Mouse (Mus musculus): Measurements from ENCODE around the gene Bnipl. TPM values are rescaled to one million over a fixed set of nuclear protein-coding genes. Genes with fewer than 3 reads are reported as not detected.

Bnipl gene
- polyA plus RNA-seq, 1 experiment from 2014 or later: not detected

GRCm38 (mm10) chr3:95247660-95248336 lies 3.2 kb downstream of the Bnipl start:
- peaks cover 12% of the 10 kb centered on the region for H3K36me3 ChIP-seq (ENCODE audit: poor library complexity, severe bottlenecking)
- no peak overlapping the region for H3K27ac ChIP-seq
- no peak overlapping the region for H3K4me2 ChIP-seq
- H3K4me3 ChIP-seq: no peak overlapping the region
- H3K9ac ChIP-seq: no peak overlapping the region
- H3K27me3 ChIP-seq: no peaks in the 10 kb centered on the region
- no peaks in the 10 kb centered on the region for H3K9me3 ChIP-seq (replicated peaks)
- no peaks in the 10 kb centered on the region for H3K4me1 ChIP-seq
- no peak for ATAC-seq
- WGBS: 86% methylated on average over 1 of the region's 1 CpGs

- WGBS: 85% methylated on average over 5 of the region's 5 CpGs
- H3K9me3 ChIP-seq (replicated peaks): no peaks in the 10 kb centered on the region
- no peak overlapping the region for H3K9ac ChIP-seq
- H3K4me3 ChIP-seq: no peak overlapping the region
- H3K27ac ChIP-seq: no peak overlapping the region
- H3K4me2 ChIP-seq: no peak overlapping the region
- H3K27me3 ChIP-seq: no peaks in the 10 kb centered on the region
- H3K36me3 ChIP-seq (ENCODE audit: poor library complexity, severe bottlenecking): peaks cover 10% of the 10 kb centered on the region
- ATAC-seq: no peak
- H3K4me1 ChIP-seq: no peaks in the 10 kb centered on the region
These were observed 4.3 kb downstream of the Bnipl start for GRCm38 (mm10) chr3:95246465-95247231.

- H3K4me2 ChIP-seq: no peak overlapping the region
- H3K27me3 ChIP-seq: no peaks in the 10 kb centered on the region
- H3K4me1 ChIP-seq: no peaks in the 10 kb centered on the region
- H3K4me3 ChIP-seq: no peak overlapping the region
- H3K36me3 ChIP-seq (ENCODE audit: poor library complexity, severe bottlenecking): peaks cover 20% of the 10 kb centered on the region
- no peak overlapping the region for H3K27ac ChIP-seq
- no peak for ATAC-seq
- no peak overlapping the region for H3K9ac ChIP-seq
- 79% methylated on average over 2 of the region's 2 CpGs for WGBS
- H3K9me3 ChIP-seq (replicated peaks): no peaks in the 10 kb centered on the region
These were observed 7.9 kb downstream of the Bnipl start for GRCm38 (mm10) chr3:95243086-95243485.

GRCm38 (mm10) chr3:95241498-95241897 lies 9.5 kb downstream of the Bnipl start, which contains the start of gene Gm128:
Gene Gm128, minus strand, starts transcription at chr3:95241598.
- Histone ChIP-seq H3K9ac (no peak within 1 kb of the TSS), H3K4me3 (no peak within 1 kb of the TSS), H3K27ac (no peak within 1 kb of the TSS), H3K4me1 (no peaks in the 10 kb centered on the region), H3K27me3 (no peaks in the 10 kb centered on the region), H3K36me3 (ENCODE audit: poor library complexity, severe bottlenecking) (peaks cover 36% of the 10 kb centered on the region), H3K9me3 (replicated peaks) (no peaks in the 10 kb centered on the region), H3K4me2 (no peak within 1 kb of the TSS)
- no peak for ATAC-seq
- 79% methylated on average over 7 of the region's 7 CpGs for WGBS

GRCm38 (mm10) chr3:95240900-95241299 lies 10.1 kb downstream of the Bnipl start:
- no peak for ATAC-seq
- 39% methylated on average over 17 of the region's 17 CpGs for WGBS
- no peak overlapping the region for H3K9ac ChIP-seq

GRCm38 (mm10) chr3:95239971-95240370 lies 11.0 kb downstream of the Bnipl start:
- Histone ChIP-seq H3K4me1 (peaks cover 3% of the 10 kb centered on the region; the same call in 1 of the 2 replicates), H3K9ac (no peak overlapping the region), H3K9me3 (replicated peaks) (no peaks in the 10 kb centered on the region), H3K27me3 (no peaks in the 10 kb centered on the region), H3K27ac (no peak overlapping the region; the same call in 1 of the 2 replicates), H3K4me2 (no peak overlapping the region), H3K36me3 (ENCODE audit: poor library complexity, severe bottlenecking) (peaks cover 44% of the 10 kb centered on the region), H3K4me3 (no peak overlapping the region)
- 89% methylated on average over 12 of the region's 12 CpGs for whole genome bisulfite sequencing
- ATAC-seq: no peak

More at GRCm38 (mm10) chr3:95240900-95241299, 10.1 kb downstream of the Bnipl start:
- H3K4me1 ChIP-seq: no peaks in the 10 kb centered on the region
- peaks cover 42% of the 10 kb centered on the region for H3K36me3 ChIP-seq (ENCODE audit: poor library complexity, severe bottlenecking)
- H3K4me2 ChIP-seq: no peak overlapping the region
- H3K27me3 ChIP-seq: no peaks in the 10 kb centered on the region
- no peaks in the 10 kb centered on the region for H3K9me3 ChIP-seq (replicated peaks)
- no peak overlapping the region for H3K4me3 ChIP-seq
- no peak overlapping the region for H3K27ac ChIP-seq

GRCm38 (mm10) chr3:95239022-95239421 lies 12.0 kb downstream of the Bnipl start:
- Histone ChIP-seq H3K27ac (no peak overlapping the region), H3K9me3 (replicated peaks) (no peaks in the 10 kb centered on the region), H3K4me3 (no peak overlapping the region), H3K4me1 (peaks cover 3% of the 10 kb centered on the region; the same call in 1 of the 2 replicates), H3K27me3 (no peaks in the 10 kb centered on the region), H3K36me3 (ENCODE audit: poor library complexity, severe bottlenecking) (peaks cover 51% of the 10 kb centered on the region), H3K9ac (no peak overlapping the region), H3K4me2 (no peak overlapping the region)
- no peak for ATAC-seq
- 93% methylated on average over 6 of the region's 6 CpGs for WGBS

- no peak overlapping the region for H3K4me3 ChIP-seq
- peaks cover 65% of the 10 kb centered on the region for H3K36me3 ChIP-seq (ENCODE audit: poor library complexity, severe bottlenecking)
- H3K9me3 ChIP-seq (replicated peaks): no peaks in the 10 kb centered on the region
These were observed 13.4 kb downstream of the Bnipl start for GRCm38 (mm10) chr3:95237541-95238099.

GRCm38 (mm10) chr3:95235386-95236301 lies 15.3 kb downstream of the Bnipl start:
- Histone ChIP-seq H3K27ac (no peak overlapping the region), H3K4me3 (no peak overlapping the region), H3K9me3 (replicated peaks) (no peaks in the 10 kb centered on the region), H3K36me3 (ENCODE audit: poor library complexity, severe bottlenecking) (peaks cover 75% of the 10 kb centered on the region), H3K4me2 (no peak overlapping the region), H3K9ac (no peak overlapping the region), H3K27me3 (no peaks in the 10 kb centered on the region), H3K4me1 (peaks cover 19% of the 10 kb centered on the region)
- 61% methylated on average over 23 of the region's 23 CpGs for WGBS
- ATAC-seq: no peak

More at GRCm38 (mm10) chr3:95237541-95238099, 13.4 kb downstream of the Bnipl start:
- H3K9ac ChIP-seq: no peak overlapping the region
- peaks cover 3% of the 10 kb centered on the region; the same call in 1 of the 2 replicates for H3K4me1 ChIP-seq
- ATAC-seq: no peak
- H3K27me3 ChIP-seq: no peaks in the 10 kb centered on the region
- WGBS: 92% methylated on average over 8 of the region's 8 CpGs
- H3K4me2 ChIP-seq: no peak overlapping the region
- H3K27ac ChIP-seq: no peak overlapping the region

GRCm38 (mm10) chr3:95233303-95233980 lies 17.6 kb downstream of the Bnipl start:
- H3K4me1 ChIP-seq: peaks cover 28% of the 10 kb centered on the region
- H3K27me3 ChIP-seq: no peaks in the 10 kb centered on the region
- peaks cover 69% of the 10 kb centered on the region for H3K36me3 ChIP-seq (ENCODE audit: poor library complexity, severe bottlenecking)
- H3K27ac ChIP-seq: no peak overlapping the region
- H3K4me3 ChIP-seq: no peak overlapping the region
- H3K4me2 ChIP-seq: no peak overlapping the region
- WGBS: 95% methylated on average over 16 of the region's 16 CpGs
- no peaks in the 10 kb centered on the region for H3K9me3 ChIP-seq (replicated peaks)
- no peak overlapping the region for H3K9ac ChIP-seq
- no peak for ATAC-seq

- no peak overlapping the region for H3K9ac ChIP-seq
- H3K36me3 ChIP-seq (ENCODE audit: poor library complexity, severe bottlenecking): peaks cover 62% of the 10 kb centered on the region
- no peak overlapping the region for H3K4me3 ChIP-seq
- no peak for ATAC-seq
- 91% methylated on average over 7 of the region's 7 CpGs for WGBS
- H3K27me3 ChIP-seq: no peaks in the 10 kb centered on the region
- H3K9me3 ChIP-seq (replicated peaks): no peaks in the 10 kb centered on the region
- peaks cover 28% of the 10 kb centered on the region for H3K4me1 ChIP-seq
- H3K4me2 ChIP-seq: no peak overlapping the region
- no peak overlapping the region for H3K27ac ChIP-seq
These were observed 18.2 kb downstream of the Bnipl start for GRCm38 (mm10) chr3:95232771-95233170.
